Mouse (Mus musculus): ENCODE measurements around the gene Zfp948. TPM values are rescaled to one million over a fixed set of nuclear protein-coding genes. Genes with fewer than 3 reads are reported as not detected.
A peak's percentile ranks its signal among the peaks of the same experiment; 100 is the strongest.

Zfp948 gene
- polyA plus RNA-seq (2014; fragmentation: Nextera tagmentation; extraction: Ambion mirVana), result 22.7 and 23.0 TPM in 2 replicates

DNA sequence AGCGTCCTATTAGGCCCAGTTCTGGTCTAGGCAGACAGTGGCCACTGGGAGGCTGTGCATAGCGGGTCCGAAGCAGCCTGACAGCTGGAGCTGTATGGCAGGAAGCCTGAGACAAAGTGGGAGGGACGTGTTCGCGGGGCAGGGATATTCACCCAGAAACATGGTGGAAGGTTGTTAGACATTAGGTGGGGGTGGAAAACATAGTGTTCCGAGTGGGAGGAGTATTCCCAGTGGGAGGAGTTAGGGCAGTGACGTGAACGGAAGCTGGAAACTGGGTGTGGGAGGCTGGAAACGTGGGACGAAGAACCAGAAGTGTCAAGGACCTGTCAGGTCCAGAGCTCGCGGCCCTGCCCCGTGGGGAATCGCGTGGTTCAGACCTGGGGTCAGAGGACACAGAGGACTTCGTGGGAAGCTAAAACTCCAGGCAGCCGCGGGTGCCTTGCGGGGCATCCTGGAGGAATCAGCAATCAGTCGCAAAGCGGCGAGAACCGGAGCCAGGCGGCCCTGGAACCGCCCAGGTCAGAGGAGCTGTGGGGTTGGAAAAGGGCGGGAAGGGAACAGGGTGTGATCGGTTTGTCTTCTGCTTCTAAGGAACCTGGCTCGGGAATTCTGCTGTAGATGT is at the start of gene Zfp948:
Gene Zfp948, plus strand, starts transcription at position 281 of the 622 bp plus-strand sequence.
- ATAC-seq, result peak; percentile 96

DNA sequence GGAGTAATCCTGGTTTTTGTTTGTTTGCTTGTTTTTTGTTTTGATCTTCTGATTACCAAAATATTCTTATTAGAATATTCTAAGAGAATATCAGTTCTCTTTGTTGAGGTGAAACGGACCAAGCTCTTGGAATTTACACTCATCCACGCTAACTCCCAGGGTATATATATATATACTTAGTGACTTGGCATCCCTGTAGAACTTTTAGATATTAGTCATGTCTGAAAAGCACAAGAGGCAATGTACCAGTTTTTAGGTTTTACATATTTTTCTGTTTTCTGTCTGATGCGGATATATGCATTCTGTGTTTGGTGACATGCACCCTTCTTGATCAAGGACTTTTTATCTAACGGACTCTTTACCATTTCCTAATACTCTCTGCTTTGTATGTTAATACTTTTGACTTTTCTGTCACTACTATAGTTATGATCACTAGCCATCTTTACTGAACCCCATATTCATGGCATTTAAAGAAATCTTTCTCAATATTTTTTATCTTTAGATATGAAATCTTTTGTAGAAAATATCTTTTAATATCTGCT is 49.6 kb upstream of the Zfp948 start:
- no peaks in the 10 kb centered on the region for H3K27me3 ChIP-seq (replicated peaks; ENCODE audit: control insufficient read depth, insufficient read depth, low read length)
- H3K36me3 ChIP-seq (ENCODE audit: control insufficient read depth, insufficient read depth, low read length), result no peaks in the 10 kb centered on the region
- 0 out of 2 replicates have a peak, but pooled peaks cover 3% of the 10 kb centered on the region for H3K4me1 ChIP-seq (ENCODE audit: control insufficient read depth, insufficient read depth, low read length)
- H3K27ac ChIP-seq (ENCODE audit: low read depth, low read length), result peak overlapping the region; percentile 80; the same call in 1 of the 2 replicates
- ATAC-seq, result peak; percentile 17; the same call in 1 of the 2 replicates
- peak overlapping the region; percentile 79 for H3K4me2 ChIP-seq (ENCODE audit: low read length)
- no peak for DNase-seq (ENCODE audit: low spot score)
- H3K9ac ChIP-seq (ENCODE audit: low read length), result peak overlapping the region; percentile 64
- no peaks in the 10 kb centered on the region for H3K9me3 ChIP-seq (replicated peaks; ENCODE audit: control insufficient read depth, low read length)
- WGBS, result 31% methylated on average over 4 of the region's 4 CpGs
- H3K4me3 ChIP-seq (ENCODE audit: low read depth, low read length), result peak overlapping the region; percentile 44

More for the DNA sequence above, at the start of gene Zfp948:
- DNase-seq (ENCODE audit: low spot score), result peak; percentile 94
- Histone ChIP-seq H3K9ac (ENCODE audit: low read length) (peak within 1 kb of the TSS; percentile 71), H3K4me3 (ENCODE audit: low read depth, low read length) (peak within 1 kb of the TSS; percentile 62), H3K4me2 (ENCODE audit: low read length) (peak within 1 kb of the TSS; percentile 55), H3K36me3 (ENCODE audit: control insufficient read depth, insufficient read depth, low read length) (no peaks in the 10 kb centered on the region), H3K4me1 (ENCODE audit: control insufficient read depth, insufficient read depth, low read length) (peaks cover 8% of the 10 kb centered on the region; the same call in 1 of the 2 replicates), H3K27me3 (replicated peaks; ENCODE audit: control insufficient read depth, insufficient read depth, low read length) (no peaks in the 10 kb centered on the region), H3K27ac (ENCODE audit: low read depth, low read length) (peak within 1 kb of the TSS; percentile 91), H3K9me3 (replicated peaks; ENCODE audit: control insufficient read depth, low read length) (no peaks in the 10 kb centered on the region)
- WGBS, result 3% methylated on average over 29 of the region's 29 CpGs

DNA sequence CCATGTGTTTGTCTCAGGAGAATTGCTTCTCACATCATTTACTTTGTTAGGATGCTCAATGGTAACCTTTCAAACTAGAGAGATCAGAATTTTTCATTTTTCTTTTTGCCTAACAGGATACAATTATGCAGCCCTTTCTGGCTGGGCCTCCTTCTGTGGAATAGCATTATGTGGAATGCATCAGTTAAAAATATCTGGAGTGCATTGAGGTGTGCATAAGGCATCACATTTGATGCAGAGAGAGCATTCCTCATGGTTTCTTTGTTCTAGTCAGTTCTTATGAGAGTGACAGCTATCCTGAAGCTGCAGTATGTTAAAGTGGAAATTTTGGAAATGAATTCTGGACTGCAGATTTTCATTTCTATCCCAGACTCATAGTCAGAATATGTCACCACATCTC is 40.5 kb upstream of the Zfp948 start:
- no peak for ATAC-seq
- H3K9me3 ChIP-seq (replicated peaks; ENCODE audit: control insufficient read depth, low read length), result no peaks in the 10 kb centered on the region
- H3K4me3 ChIP-seq (ENCODE audit: low read depth, low read length), result no peak overlapping the region
- no peak overlapping the region for H3K4me2 ChIP-seq (ENCODE audit: low read length)
- H3K4me1 ChIP-seq (ENCODE audit: control insufficient read depth, insufficient read depth, low read length), result peaks cover 1% of the 10 kb centered on the region; the same call in 1 of the 2 replicates
- H3K27me3 ChIP-seq (replicated peaks; ENCODE audit: control insufficient read depth, insufficient read depth, low read length), result no peaks in the 10 kb centered on the region
- H3K27ac ChIP-seq (ENCODE audit: low read depth, low read length), result no peak overlapping the region
- no peak for DNase-seq (ENCODE audit: low spot score)
- H3K9ac ChIP-seq (ENCODE audit: low read length), result no peak overlapping the region
- no peaks in the 10 kb centered on the region for H3K36me3 ChIP-seq (ENCODE audit: control insufficient read depth, insufficient read depth, low read length)

DNA sequence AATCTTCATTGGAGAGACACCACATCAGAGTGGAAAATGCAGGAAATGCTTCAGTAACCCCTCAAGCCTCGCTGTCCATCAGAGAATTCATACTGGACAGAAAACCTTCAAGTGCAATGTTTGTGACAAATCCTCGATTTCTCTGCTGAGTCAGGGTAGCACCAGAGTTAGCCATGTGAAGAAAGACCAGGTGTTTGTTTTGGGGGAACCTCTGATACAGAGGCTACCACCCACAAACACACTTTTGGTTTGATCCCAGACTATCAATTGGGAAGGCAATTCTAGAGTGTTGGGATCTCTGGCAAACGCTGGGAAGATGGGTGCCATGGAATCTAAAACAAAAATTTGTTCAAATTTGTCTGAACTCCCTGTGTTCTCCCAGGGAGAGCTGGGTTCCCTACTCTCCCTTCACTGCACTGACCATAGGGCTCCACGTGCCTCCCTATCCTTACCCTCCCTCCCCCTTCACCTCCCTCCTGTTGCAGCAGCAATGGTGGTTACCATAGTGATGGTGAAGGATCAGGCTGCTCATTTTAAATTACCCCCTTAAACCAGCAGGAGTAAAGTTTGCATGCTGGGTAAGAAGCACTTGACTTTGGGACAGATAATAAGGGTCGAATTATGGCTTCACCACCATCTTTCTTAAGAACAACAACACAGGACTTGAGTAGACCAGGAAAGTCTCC is 36.0 kb upstream of the Zfp948 start:
- Histone ChIP-seq H3K4me3 (ENCODE audit: low read depth, low read length) (no peak overlapping the region), H3K27ac (ENCODE audit: low read depth, low read length) (no peak overlapping the region), H3K4me1 (ENCODE audit: control insufficient read depth, insufficient read depth, low read length) (peaks cover 2% of the 10 kb centered on the region; the same call in 1 of the 2 replicates), H3K4me2 (ENCODE audit: low read length) (no peak overlapping the region), H3K36me3 (ENCODE audit: control insufficient read depth, insufficient read depth, low read length) (no peaks in the 10 kb centered on the region), H3K27me3 (replicated peaks; ENCODE audit: control insufficient read depth, insufficient read depth, low read length) (no peaks in the 10 kb centered on the region), H3K9me3 (replicated peaks; ENCODE audit: control insufficient read depth, low read length) (no peaks in the 10 kb centered on the region), H3K9ac (ENCODE audit: low read length) (no peak overlapping the region)
- DNase-seq (ENCODE audit: low spot score) (no peak), ATAC-seq (no peak)
- WGBS, result 66% methylated on average over 5 of the region's 5 CpGs

DNA sequence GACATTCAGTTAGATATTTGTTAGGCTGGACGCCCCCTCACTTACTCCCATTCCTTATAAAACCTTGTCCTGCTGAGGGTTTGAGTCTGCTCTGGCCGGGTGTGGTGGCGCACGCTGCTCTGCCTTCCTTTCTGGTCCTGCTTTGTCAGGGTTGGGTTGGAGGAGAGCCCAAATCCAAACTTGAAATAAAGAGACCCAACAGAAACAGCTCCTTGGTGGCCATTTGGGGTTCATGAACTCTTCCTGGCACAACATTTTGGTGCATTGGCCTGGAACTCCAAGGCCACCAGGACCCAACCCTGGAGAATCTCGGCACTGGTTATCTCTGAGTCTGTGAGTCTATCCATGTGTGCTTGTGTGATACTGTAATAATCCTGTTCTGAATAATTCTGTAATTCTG is 35.2 kb upstream of the Zfp948 start:
- Histone ChIP-seq H3K9ac (ENCODE audit: low read length) (peak overlapping the region; percentile 87), H3K4me2 (ENCODE audit: low read length) (peak overlapping the region; percentile 66), H3K36me3 (ENCODE audit: control insufficient read depth, insufficient read depth, low read length) (no peaks in the 10 kb centered on the region), H3K4me1 (ENCODE audit: control insufficient read depth, insufficient read depth, low read length) (peaks cover 2% of the 10 kb centered on the region; the same call in 1 of the 2 replicates), H3K9me3 (replicated peaks; ENCODE audit: control insufficient read depth, low read length) (no peaks in the 10 kb centered on the region), H3K27me3 (replicated peaks; ENCODE audit: control insufficient read depth, insufficient read depth, low read length) (no peaks in the 10 kb centered on the region), H3K4me3 (ENCODE audit: low read depth, low read length) (peak overlapping the region; percentile 73), H3K27ac (ENCODE audit: low read depth, low read length) (peak overlapping the region; percentile 88; the same call in 1 of the 2 replicates)
- DNase-seq (ENCODE audit: low spot score) (no peak), ATAC-seq (peak; percentile 10)
- WGBS, result 73% methylated on average over 5 of the region's 5 CpGs

DNA sequence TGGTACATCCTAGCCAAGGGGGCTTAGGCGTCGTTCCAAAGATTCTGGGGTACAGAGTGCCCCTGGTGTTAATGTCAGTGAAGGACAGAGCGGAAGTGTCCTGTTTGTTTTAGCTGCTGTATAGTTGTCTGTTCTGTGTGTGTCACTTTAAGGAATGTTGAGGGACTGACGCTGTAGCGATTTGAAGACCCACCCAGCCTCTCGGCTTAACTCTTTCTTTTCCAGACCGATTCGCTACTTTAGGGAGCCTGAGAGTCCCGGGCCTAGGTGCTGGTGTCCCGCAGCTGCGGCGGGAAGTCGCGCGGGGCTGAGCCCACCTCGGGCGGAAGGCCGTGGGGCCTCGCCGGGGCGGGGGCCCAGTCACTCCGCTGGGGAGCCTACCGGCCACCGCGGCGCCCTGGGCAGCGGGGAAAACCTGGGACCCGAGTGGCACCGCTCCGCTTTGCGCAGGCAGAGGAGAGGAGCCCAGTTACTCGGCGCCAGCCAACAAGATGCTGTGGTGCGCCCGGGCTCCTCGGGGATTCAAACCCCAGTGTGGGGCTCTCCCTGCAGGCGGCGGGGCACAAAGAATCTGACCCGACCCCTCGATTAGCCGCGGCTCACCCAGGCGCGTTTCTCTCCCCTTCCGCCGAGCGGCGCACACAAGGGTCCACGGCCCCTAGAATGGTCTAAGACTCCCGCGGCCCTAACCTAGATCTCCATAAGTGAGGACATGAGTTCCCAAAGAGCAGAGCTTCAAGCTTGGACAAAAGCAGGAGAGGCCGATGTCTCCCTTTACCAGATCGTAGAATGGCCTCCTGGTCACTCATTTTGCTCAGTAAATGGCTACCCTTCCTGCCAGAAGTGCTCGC is 34.5 kb upstream of the Zfp948 start:
- under 1% methylated on average over 54 of the region's 54 CpGs for WGBS
- DNase-seq (ENCODE audit: low spot score) (peak; percentile 93), ATAC-seq (peak; percentile 85)
- no peaks in the 10 kb centered on the region for H3K9me3 ChIP-seq (replicated peaks; ENCODE audit: control insufficient read depth, low read length)
- H3K4me1 ChIP-seq (ENCODE audit: control insufficient read depth, insufficient read depth, low read length), result peaks cover 2% of the 10 kb centered on the region; the same call in 1 of the 2 replicates
- H3K4me3 ChIP-seq (ENCODE audit: low read depth, low read length), result peak overlapping the region; percentile 73
- peak overlapping the region; percentile 87 for H3K9ac ChIP-seq (ENCODE audit: low read length)
- H3K4me2 ChIP-seq (ENCODE audit: low read length), result peak overlapping the region; percentile 66
- no peaks in the 10 kb centered on the region for H3K36me3 ChIP-seq (ENCODE audit: control insufficient read depth, insufficient read depth, low read length)
- no peaks in the 10 kb centered on the region for H3K27me3 ChIP-seq (replicated peaks; ENCODE audit: control insufficient read depth, insufficient read depth, low read length)
- H3K27ac ChIP-seq (ENCODE audit: low read depth, low read length), result peak overlapping the region; percentile 88

DNA sequence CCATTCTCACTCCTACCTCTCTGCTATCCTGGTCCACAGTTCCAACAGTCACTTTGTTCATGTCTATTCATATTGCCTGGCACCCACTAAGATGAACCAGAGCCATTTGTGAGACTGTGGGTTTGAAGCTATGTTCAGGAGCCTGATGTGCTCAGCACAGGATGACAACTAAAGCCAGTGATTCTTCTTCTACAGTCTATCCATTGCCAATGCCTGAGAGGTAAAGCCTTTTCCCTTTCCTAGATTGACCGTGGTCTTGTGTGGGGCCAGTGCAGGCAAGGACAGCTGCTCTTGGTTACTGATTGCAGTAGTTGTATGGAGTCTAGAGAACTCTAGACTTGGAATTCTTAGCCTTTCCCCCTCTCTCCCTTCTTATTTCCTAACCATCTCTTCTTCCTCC is 32.8 kb upstream of the Zfp948 start:
- Histone ChIP-seq H3K4me1 (ENCODE audit: control insufficient read depth, insufficient read depth, low read length) (peaks cover 2% of the 10 kb centered on the region; the same call in 1 of the 2 replicates), H3K4me3 (ENCODE audit: low read depth, low read length) (no peak overlapping the region), H3K4me2 (ENCODE audit: low read length) (no peak overlapping the region), H3K27me3 (replicated peaks; ENCODE audit: control insufficient read depth, insufficient read depth, low read length) (no peaks in the 10 kb centered on the region), H3K27ac (ENCODE audit: low read depth, low read length) (no peak overlapping the region), H3K36me3 (ENCODE audit: control insufficient read depth, insufficient read depth, low read length) (no peaks in the 10 kb centered on the region), H3K9ac (ENCODE audit: low read length) (no peak overlapping the region), H3K9me3 (replicated peaks; ENCODE audit: control insufficient read depth, low read length) (no peaks in the 10 kb centered on the region)
- ATAC-seq, result no peak
- DNase-seq (ENCODE audit: low spot score), result no peak
- WGBS, result 91% methylated on average over 1 of the region's 1 CpGs

DNA sequence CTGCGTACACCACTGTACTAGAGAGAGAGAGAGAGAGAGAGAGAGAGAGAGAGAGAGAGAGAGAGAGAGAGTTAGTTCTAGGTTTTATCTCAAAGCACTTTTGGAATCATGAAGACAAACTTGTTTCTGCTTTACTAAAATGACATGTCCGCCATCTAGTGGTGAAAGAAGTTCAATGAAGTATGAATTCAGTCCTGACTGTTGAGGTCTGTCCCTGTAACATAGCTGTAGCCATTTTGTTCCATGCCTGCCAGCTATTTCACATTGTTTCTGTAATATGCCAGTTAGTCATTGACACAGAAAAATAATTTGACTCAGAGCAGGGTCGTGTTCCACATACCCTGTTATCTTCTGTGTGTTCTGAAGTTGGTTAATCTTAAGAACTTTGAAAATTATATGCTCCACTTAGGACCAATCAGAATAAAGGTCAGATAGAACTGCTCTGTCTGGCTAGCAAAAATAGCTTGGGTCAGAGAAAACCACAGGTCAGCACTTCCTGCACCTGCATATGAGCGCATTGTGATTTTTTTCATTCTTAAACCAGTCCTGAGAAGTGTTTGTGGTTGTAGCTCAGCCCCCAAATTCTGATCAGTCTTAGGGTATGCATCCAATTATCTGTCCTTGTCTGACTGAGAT is 32.2 kb upstream of the Zfp948 start:
- Histone ChIP-seq H3K27ac (ENCODE audit: low read depth, low read length) (no peak overlapping the region), H3K4me1 (ENCODE audit: control insufficient read depth, insufficient read depth, low read length) (peaks cover 2% of the 10 kb centered on the region; the same call in 1 of the 2 replicates), H3K36me3 (ENCODE audit: control insufficient read depth, insufficient read depth, low read length) (no peaks in the 10 kb centered on the region), H3K9ac (ENCODE audit: low read length) (no peak overlapping the region), H3K4me2 (ENCODE audit: low read length) (no peak overlapping the region; the same call in 1 of the 2 replicates), H3K4me3 (ENCODE audit: low read depth, low read length) (no peak overlapping the region), H3K9me3 (replicated peaks; ENCODE audit: control insufficient read depth, low read length) (no peaks in the 10 kb centered on the region), H3K27me3 (replicated peaks; ENCODE audit: control insufficient read depth, insufficient read depth, low read length) (no peaks in the 10 kb centered on the region)
- ATAC-seq (peak; percentile 30; the same call in 1 of the 2 replicates), DNase-seq (ENCODE audit: low spot score) (peak; percentile 95)
- WGBS, result 17% methylated on average over 4 of the region's 4 CpGs
